29 mouse cellular contexts compared by ENCODE assay signal in genomic region chr9:53754801-53755200, GRCm38 (mm10). TPM values are rescaled to one million over a fixed set of nuclear protein-coding genes. Genes with fewer than 3 reads are reported as not detected.
"Had no signal": no experiment of that assay in that cellular context is flagged by ENCODE, and none has a peak within 500 bp of the region (broad histone marks: within the 10 kb centered on the region; RNA-seq: fewer than 3 reads in every experiment).

No protein-coding gene starts in this region.

- H3K9me3 ChIP-seq: embryonic facial prominence, embryonic 10.5 days; embryonic facial prominence, embryonic 12.5 days; embryonic facial prominence, embryonic 13.5 days; embryonic facial prominence, embryonic 15.5 days; forebrain, embryonic 10.5 days; forebrain, embryonic 12.5 days; forebrain, embryonic 13.5 days; forebrain, embryonic 15.5 days; heart, embryonic 10.5 days had no signal

- H3K4me1 ChIP-seq: embryonic facial prominence, embryonic 10.5 days; embryonic facial prominence, embryonic 13.5 days; embryonic facial prominence, embryonic 15.5 days; forebrain, embryonic 10.5 days; forebrain, embryonic 12.5 days; forebrain, embryonic 13.5 days; forebrain, embryonic 15.5 days; heart, embryonic 10.5 days had no signal

- H3K4me2 ChIP-seq: embryonic facial prominence, embryonic 12.5 days; embryonic facial prominence, embryonic 13.5 days; embryonic facial prominence, embryonic 15.5 days; forebrain, embryonic 12.5 days; forebrain, embryonic 13.5 days; forebrain, embryonic 15.5 days; heart, embryonic 11.5 days had no signal

- DNase-seq: cerebellum, postnatal 10 days; cerebellum, postnatal 14 days; cerebellum, postnatal 25 days; cerebellum, postnatal 36 days; embryo, embryonic 11 days; forebrain, postnatal 0 days; gastrocnemius, adult 2 months; gastrocnemius, postnatal 10 days; gastrocnemius, postnatal 14 days; gastrocnemius, postnatal 25 days; gastrocnemius, postnatal 36 days; heart, adult 11 months; heart, adult 18-20 months; heart, adult 2 months had no signal

- H3K27me3 ChIP-seq: embryonic facial prominence, embryonic 13.5 days; embryonic facial prominence, embryonic 15.5 days; forebrain, embryonic 12.5 days; forebrain, embryonic 13.5 days; forebrain, embryonic 15.5 days had no signal

- H3K9ac ChIP-seq: embryonic facial prominence, embryonic 12.5 days; embryonic facial prominence, embryonic 13.5 days; embryonic facial prominence, embryonic 15.5 days; forebrain, embryonic 12.5 days; forebrain, embryonic 13.5 days; forebrain, embryonic 15.5 days; forebrain, postnatal 0 days had no signal

- H3K27ac ChIP-seq: embryonic facial prominence, embryonic 10.5 days; embryonic facial prominence, embryonic 12.5 days; embryonic facial prominence, embryonic 13.5 days; embryonic facial prominence, embryonic 15.5 days; forebrain, embryonic 10.5 days; forebrain, embryonic 12.5 days; forebrain, embryonic 13.5 days; forebrain, embryonic 15.5 days; gastrocnemius, adult 2 months; heart, adult 2 months; heart, embryonic 10.5 days had no signal

- H3K4me3 ChIP-seq: embryonic facial prominence, embryonic 10.5 days; embryonic facial prominence, embryonic 12.5 days; embryonic facial prominence, embryonic 13.5 days; embryonic facial prominence, embryonic 15.5 days; erythroblast, embryonic 14.5 days; forebrain, embryonic 10.5 days; forebrain, embryonic 12.5 days; forebrain, embryonic 13.5 days; forebrain, embryonic 15.5 days; gastrocnemius, adult 2 months; heart, adult 2 months; heart, embryonic 10.5 days had no signal

- H3K36me3 ChIP-seq: embryonic facial prominence, embryonic 10.5 days; embryonic facial prominence, embryonic 12.5 days; embryonic facial prominence, embryonic 13.5 days; embryonic facial prominence, embryonic 15.5 days; forebrain, embryonic 10.5 days; forebrain, embryonic 12.5 days; forebrain, embryonic 15.5 days; heart, embryonic 10.5 days had no signal

- ATAC-seq: forebrain, embryonic 13.5 days; forebrain, embryonic 14.5 days; forebrain, embryonic 15.5 days; forebrain, embryonic 16.5 days; forebrain, postnatal 0 days had no signal

RNA-seq across cellular contexts. Expression of gene Slc35f2, which starts 16.5 kb away (rescaled TPM):
- total RNA-seq: gastrocnemius, adult 18-20 months; gastrocnemius, adult 2 months; gastrocnemius, adult 8-10 months; gastrocnemius, postnatal 14 days; gastrocnemius, postnatal 25 days; gastrocnemius, postnatal 36 days had no signal
- polyA plus RNA-seq: erythroblast, embryonic 14.5 days had no signal

RNA-seq across cellular contexts. Expression of gene Rab39, which starts 48.8 kb away (rescaled TPM):
- total RNA-seq: gastrocnemius, adult 18-20 months; gastrocnemius, postnatal 14 days; gastrocnemius, postnatal 25 days; gastrocnemius, postnatal 36 days had no signal
- polyA plus RNA-seq: erythroblast, embryonic 14.5 days had no signal
